Mouse (Mus musculus) layer of hippocampus, postnatal 10 days (tissue): ENCODE measurements around the gene Gm20388. TPM values are rescaled to one million over a fixed set of nuclear protein-coding genes. Genes with fewer than 3 reads are reported as not detected.

Experiments
- DNase-seq, 2 experiments: peaks; one replicate each; pipeline ENCODE4 v3.0.0; 2021; ENCODE audit warnings: low spot score in 2 of 2
- total RNA-seq, 2 experiments: library from RNA; stranded (reverse); gene quantifications; 2 replicates each; pipeline ENCODE4 v1.2.3; 2021

Gm20388 gene
- total RNA-seq, 2 experiments from 2014 or later: not detected

DNA sequence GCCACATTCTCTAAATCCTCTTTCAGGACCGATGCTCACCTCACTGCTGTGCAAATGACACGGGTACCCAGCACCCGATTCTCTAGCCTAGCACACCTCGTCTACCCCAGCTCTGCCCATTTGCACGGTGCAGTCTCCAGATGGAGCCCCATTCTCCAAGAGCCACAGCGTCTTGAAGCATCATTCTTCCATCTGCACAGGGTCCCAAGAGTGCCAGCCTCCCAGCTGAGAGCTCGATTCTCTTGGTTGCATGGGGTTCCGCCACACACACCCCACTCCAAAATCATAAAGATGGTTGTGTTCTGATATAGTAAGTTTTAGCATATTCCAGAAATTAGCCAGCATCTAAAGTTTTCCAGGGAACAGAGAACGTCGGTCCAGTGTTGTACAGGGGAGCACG, 2432.7 kb downstream of the Gm20388 start:
- DNase-seq: no peak

DNA sequence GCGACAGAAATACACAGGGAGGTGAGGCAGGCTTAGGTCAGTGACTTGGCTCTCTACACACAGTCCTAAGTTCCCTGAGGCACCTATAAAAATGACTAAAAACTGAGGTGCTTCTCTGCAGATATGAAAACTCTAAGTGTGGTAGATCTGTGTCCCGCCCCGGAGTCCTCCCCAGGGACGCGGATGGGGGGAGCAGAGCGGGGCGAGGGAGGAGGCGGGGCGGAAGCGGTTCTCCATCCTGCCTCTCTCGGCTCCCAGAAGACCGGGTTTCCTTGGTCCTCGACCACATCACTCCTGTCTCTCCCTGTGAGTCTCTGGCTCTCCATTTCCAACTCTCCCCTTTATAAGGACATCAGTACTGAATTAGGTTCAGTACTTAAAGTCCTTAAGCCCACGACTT, 2433.1 kb downstream of the Gm20388 start:
- DNase-seq: no peak

DNA sequence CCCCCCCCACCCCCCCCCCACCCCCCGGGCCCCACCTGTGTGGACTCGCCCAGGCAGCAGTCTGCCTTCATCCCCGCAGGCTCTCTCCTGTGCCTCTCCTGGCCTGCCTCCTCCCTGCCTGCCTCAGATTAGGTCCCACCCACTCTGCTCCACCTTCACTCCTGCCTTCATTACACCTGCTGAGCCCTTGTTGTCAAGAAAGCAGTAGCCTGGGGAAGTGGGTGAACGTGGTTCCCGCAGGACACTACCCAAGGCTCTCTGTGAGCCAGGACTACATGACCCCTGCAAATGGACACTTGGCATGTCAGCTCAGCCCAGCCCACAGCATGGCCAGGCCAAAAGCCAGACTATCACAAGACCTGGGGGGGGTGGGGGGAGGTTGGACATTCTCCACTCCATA, 2433.6 kb downstream of the Gm20388 start:
- DNase-seq: no peak

DNA sequence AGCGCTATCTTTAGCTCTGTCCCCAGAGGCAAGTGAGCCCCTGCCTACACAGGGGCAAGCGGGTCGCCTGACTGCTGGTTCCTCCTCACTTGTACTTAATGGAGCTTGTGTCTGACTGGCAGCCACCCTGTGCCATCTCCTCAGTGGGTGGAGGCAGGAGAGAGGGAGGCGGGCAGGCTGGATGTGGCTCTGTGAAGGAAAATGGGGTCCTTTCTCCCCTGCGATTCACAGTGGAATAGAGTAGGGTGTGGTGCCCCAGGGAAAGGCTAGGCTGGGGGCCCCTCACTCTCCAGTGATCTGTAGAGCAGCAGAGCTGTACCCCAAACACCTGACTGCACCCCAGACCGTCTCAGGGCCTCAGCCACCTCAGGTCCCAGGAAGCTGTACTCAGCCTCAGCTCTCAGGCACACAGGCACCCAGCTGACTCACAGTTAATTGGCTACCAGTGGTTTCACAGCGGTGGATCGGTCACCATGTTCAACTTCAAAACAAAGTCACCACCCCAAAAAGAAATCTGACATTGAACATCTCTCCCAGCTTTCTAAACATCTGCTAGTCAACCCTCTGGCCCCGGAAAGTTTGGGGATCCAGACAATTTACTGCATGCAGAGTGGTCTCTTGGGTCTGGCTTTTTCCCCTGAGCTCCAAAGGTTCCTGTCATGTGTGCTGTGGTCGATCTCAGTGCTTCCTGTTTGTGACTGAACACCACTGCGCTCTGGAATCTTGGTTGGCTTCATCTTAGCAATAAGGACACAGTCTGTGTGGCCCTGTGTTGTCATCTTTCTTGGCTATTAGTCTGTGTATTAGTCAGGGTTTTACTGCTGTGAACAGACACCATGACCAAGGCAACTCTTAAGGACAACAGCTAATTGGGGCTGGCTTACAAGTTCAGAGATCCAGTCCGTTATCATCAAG, 2434.8 kb downstream of the Gm20388 start:
- no peak for DNase-seq

DNA sequence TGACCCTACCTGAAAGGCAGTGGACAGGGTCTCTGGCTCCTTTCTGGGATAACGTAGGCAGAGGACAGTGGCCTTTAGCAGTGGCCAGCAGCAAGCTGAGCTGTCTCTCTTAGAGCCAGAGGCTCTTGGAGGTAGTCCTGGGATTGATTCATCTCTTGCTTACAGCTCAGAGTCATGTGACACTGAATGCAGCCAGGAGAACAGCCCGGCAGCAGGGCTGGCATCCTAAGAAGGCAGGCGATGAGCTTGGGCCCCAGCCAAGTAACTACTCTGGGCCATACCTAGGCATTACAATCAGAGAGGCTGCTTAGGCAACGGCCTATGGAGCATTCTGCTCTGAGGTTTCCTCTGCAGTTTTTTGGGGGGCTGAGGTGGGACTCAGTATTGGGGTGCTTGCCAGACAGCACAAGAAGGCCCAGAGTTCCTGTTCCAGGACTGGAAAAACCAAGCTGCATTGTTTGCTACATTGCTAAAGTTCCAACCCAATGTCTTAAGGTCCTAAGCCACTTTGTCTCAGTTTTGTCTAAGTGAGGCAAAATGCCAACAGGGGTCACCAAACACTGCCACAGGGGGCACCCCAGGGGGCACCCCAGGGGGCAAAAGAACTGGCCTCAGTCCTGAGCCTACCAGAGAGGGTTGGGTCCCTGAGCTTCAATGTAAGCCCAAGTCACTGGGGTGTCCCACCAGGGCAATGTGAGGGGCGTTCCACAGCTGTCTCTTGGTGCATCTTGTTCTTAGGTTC, 2437.3 kb downstream of the Gm20388 start:
- DNase-seq: peak; percentile 63 to 72

DNA sequence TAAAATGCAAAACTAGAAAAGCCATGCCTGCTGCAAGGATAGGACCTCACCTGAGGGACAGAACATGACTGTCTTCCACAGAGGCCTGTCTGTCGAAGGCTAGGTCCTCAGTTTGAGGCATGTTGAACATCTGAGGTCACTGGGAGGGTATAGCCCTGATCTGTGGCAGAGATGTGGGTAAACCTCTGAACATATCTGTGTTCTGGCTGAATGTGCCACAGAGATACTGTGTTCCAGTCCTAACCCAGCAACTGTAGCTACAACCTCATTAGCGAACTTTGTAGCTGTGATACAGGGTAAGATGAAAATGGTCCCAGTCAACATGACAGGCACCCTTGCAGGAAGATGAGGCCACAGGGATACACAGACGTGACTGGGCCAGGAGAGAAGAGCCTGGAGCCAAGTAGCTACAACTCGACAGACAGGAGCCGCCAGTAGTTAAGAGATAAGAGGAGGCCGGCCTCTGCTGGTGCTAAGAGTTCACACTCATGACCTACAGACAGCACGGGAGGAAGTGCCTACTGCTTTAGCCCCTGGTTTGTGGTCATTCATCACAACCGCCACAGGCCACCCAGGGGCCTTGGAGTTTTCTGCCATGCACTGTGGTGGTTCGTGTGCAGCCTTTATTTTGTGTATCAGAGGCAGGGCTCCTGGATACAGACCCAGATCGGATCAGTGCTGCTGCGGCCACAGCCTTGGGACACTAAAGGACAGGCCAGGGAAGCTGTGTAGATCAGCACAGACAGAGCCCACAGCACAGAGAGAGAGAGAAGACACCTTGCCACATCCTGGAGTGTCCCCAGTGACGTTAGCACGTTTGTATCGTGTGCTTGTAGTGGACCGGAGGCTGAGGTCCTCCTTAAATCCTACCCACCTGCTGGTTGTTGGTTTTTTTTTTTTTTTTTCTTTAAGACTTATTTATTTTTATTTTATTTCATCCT, 2439.0 kb downstream of the Gm20388 start:
- DNase-seq: no peak

DNA sequence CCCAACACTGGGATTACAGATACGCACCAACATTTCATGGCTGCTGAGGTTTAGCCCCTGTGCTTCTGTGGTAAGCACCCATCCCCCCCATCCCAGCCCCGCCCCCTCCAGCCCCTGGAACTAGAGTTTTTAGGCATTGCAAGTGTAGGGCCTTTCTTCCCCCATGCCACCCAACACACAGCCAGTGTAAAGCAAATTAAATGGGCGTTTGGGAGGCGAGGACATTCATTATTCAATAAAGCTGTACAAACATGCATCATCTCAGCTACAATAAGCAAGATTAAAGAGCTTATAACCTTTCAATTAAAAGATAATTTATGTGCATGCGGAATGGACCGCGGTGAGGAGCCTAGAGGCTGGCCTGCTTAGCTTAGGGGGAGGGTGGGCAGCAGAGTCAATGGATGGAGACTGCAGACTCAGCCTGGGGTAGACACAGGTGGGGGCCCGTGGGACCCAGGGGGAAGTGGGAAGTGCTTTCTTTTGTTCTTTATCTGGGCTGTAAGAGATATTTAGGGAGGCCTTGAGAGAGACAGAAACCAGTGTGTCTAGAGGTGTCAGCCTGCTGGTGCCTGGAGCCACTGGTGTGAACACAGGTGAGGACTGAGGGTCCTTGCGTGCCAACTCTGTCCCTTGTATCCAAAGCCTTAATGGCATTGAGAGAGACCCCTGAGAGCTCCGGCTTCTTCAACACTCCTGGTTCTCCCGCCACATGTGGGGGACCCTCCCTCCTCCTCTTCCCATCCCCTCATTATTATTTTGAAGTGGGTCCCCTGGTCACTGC, 2439.9 kb downstream of the Gm20388 start:
- no peak for DNase-seq

DNA sequence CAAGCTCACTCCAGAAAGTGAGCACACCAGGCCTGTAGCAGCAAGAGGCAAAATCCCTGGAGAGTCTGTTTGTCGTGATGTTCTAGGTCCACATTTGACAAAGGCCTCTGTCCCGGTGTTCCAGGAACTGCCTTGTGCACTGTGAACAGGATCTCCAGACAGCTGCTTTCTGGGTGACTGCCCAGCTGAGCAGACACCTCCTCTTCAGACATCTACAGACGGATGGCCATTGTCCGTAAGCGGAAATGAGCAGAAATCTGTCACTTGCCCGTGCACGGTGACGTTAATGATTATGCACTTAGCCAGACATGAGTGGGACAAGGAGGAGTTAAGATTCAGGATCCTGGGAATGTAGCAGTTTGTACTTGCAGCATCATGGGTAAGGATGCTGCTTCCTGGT, 2443.5 kb downstream of the Gm20388 start:
- no peak for DNase-seq

DNA sequence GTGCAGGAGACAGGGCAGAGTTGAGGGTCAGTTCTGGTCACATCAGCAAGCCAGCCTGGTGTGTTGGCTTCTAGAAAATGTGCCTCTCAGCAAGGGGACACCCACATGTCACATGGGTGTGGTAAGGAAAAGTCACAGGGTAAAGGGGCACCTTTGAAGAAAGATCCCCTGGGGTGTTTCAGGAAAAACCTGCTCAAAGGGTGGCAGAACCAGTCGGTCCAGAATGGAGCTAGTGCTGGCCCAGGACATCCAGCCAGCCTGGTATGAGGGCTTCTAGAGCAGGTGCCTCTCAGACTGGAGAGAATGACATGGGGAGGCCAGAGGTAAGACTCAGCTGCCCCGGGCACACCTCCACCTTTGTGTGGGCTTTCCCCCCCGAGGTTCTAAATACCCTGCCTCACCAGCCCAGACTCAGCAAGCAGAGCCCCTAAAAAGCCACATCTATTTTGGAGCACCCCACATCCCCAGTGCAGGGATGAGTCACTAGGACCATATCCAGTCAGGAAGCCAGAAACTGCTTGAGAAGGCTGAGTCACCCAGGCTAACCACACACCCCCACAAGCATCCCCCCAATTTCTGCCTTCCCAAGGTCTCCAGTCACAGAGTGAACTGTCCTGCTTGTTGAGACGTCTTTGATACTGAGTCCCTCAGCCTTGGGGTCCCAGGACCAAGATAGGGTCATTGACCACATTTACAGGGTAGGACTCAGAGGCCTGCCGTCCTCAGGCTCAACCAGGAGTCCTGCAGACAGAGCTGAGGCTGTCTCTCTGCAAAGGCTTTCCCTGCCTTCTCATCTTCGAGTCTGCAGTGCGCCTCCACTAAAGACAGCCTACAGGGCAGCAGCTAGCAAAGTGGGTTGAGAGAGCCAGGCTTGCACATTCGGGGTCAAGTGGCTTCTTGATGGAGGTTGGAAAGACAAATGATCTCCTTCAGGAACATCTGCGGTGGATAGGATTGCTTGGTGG, 2445.3 kb downstream of the Gm20388 start:
- no peak for DNase-seq

DNA sequence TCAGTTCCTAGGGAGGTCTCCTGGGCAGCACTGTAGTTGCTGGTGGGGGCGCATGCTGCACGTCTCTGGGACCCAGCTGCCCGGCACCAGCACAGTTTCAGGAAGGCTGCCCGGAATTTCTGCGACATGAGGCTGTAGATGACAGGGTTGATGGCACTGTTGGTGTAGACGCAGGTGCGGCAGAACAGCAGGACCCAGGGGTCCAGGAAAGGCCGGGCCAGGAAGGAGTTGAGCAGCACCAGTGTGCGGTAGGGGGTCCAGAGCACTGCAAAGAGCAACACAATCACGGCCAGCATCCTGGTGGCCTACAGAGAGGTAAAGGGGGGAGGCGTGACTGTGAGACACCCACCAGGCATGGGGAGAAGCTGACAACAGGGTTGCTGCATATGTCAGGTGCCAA, 2446.6 kb downstream of the Gm20388 start:
- no peak for DNase-seq

DNA sequence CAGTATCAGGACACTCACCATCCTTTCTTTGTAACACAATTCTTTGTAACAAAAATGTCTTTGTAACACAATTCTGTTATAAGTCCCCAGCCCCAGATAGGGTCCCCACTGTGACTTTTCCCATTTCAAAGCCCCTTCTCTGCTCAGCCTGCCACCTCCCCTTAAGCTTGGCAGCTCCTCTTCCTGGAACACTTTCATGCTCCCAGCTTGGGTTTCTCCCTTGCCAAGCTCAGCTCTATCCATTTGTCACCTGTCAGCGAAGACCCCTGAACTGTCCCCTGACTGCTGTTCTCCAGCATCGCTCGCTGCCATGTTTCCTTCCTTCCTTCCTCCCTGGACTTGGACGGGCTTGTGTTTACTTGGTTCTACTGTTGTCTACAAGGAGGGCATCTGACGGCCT, 2447.0 kb downstream of the Gm20388 start:
- DNase-seq: no peak

DNA sequence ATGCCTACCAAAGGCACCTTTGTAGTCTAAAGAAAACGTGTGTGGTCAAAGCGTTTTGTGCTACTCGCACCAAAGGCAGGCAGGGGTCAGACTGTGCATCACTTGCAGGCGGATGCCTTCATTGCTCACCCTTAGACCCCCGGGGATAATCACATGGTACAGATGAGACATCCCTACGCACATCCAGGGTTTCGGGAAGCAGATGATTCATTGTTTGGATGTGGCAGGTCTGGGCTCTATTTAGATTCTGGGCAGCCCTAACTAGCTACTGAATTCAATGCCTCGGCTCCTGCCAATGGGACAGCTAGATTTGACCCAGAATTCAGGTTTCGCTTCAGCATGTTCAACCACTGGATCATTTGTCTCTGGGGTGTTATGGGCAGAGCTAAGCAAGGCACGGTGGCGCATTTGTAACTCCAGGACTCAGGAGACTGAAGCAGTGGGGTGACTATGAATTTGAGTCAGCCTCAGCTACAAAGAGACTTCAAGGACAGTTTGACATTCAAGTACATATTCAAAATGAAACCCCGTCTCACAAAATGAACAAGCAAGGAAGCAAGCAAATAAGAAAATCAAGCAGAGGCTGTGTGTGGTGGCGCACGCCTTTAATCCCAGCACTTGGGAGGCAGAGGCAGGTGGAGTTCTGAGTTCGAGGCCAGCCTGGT, 2448.6 kb downstream of the Gm20388 start:
- DNase-seq: no peak

DNA sequence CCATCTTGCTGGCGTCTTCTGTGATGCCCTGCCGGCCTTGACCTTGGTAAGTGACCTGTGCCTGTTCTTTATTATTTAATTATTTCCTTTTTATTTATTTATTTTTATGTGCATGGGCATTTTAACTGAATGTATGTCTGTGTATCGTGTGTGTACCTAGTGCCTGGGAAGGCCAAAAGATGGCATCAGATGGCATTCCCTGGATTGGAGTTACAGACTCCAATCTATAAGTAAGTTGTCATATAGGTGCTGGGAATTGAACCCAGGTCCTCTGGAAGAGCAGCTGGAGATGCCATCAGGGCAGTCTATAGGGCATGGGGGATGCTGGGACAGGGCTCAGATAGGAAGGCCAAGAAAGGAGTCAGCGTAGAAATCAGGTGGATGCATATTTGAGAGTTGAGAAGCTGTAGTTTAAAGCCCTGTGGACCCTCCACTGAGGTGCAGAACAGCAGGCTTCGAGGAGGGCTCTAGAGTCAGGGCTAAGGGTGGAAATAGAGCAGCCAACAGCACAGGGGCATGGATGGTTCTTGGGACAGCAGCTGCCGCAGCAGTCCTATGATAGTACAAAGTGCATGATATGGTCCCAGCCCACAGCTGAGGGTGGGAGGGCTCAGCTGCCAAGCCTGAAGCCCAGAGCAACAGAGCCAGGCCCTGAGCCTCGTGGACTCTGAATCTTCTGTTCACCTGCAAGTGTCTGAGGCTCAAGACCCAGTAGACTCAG, 2450.2 kb downstream of the Gm20388 start, which contains the start of gene Trhr2:
Gene Trhr2 (minus strand): TSS at position 51 of the 721 bp plus-strand sequence.
- DNase-seq: no peak

DNA sequence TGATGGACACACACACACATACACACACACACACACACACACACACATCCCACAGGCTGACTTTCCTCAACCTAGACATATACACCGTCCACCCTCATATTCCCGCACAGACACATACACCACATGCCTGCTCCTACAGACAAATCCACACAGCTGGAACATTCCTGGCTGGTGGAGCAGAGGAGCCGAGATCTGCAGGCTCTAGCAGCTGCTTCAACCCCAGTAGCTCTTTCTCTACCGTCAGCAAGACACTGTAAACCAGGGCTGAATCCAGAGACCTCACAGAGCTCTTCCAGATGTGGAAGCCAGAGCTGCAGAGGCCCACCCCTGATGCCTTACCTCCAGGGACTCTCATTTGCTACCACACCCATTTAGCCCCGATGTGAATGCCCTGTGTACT, 2451.6 kb downstream of the Gm20388 start:
- DNase-seq: no peak

DNA sequence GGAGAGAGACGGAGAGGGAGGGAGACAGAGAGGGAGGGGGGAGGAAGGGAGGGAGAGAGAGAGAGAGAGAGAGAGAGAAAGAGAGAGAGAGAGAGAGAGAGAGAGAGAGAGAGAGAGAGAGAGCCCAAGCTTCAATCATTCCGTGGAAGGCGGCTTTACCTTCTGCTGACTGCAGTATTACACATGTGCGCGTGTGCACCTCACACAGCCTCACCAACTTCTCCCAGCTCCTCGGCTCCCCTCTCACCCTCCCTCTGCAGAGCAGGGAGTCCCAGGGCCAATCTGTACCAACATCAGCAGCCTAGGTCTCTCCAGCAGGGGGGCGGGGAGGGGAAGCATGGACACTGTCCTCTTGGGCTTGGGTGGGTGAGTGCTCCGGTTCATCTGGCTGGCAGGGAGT, 2452.3 kb downstream of the Gm20388 start:
- DNase-seq: no peak

DNA sequence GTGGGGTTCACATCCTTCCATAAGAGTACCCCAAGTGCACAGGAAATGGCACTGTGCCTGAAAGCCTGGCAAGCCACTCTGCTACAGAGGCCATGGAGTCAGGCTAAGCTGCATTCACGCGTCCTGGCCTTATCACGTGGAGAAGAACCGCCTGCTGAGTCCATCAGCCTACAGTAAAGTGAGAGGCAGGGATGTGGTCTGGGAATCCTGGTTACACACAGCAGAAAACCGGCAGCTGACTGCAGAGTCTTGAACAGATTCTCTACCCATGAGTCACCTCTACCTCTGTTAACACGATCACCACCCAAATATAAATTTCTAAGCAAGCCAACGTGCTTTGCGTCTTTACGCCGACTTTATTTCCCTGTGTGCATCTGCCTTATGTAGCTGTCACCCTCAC, 2457.9 kb downstream of the Gm20388 start:
- no peak for DNase-seq

DNA sequence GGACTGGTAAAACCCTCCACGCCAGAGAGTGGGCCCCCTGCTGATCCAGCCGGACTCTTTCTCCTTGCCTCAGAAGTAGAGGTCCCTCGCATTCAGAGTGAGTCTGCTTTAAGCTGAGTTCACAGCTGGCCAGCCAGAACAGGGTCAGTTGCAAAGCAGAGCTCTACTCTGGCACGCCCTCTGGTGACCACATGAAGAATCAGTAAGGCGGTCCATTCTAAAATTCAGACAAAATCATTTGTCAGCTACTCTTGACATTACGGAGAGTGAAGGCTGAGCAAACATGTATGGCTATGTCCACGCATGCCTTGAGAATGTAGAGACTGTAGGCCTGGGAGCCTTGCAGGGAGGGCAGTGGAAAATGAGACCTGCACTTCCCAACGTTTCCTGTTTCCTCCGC, 2459.0 kb downstream of the Gm20388 start:
- DNase-seq: peak; percentile 70 to 77

DNA sequence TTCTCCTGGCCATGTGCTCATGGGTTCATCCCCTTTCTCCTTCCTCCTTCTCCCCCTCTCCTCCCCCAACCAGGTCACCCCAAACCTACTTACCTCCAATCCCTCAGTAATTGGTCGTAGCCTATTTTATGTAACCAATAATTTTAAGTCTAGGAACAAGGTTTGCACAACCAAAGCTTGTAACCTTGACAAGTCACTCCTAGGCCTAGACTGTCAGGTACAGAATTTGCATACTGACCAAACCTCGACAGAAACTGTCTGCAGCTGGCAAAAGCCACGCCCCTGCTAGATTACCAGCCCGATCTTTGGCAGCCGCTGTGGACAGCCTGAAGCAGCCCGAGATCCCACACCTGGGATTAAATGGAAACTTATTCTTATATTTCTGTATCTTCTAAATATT, 2461.1 kb downstream of the Gm20388 start:
- DNase-seq: no peak
